Mouse (Mus musculus): Measurements from ENCODE around the gene Wdr25. TPM values are rescaled to one million over a fixed set of nuclear protein-coding genes. Genes with fewer than 3 reads are reported as not detected.
A peak's percentile ranks its signal among the peaks of the same experiment; 100 is the strongest.

The Wdr25 gene
- polyA plus RNA-seq, 1 experiment from 2014 or later = 5.3 TPM

GRCm38 (mm10) chr12:108885906-108886305 is 7.5 kb upstream of the Wdr25 start:
- 89% methylated on average over 1 of the region's 1 CpGs for WGBS
- no peak for DNase-seq (ENCODE audit: low spot score)
- ATAC-seq (replicated peaks; ENCODE audit: low FRiP score) = no peak
- H3K36me3 ChIP-seq (ENCODE audit: control insufficient read depth, insufficient read depth, low read length) = peaks cover 25% of the 10 kb centered on the region
- no peak overlapping the region for H3K27ac ChIP-seq (ENCODE audit: low read depth, low read length)
- no peaks in the 10 kb centered on the region for H3K9me3 ChIP-seq (ENCODE audit: control insufficient read depth, low read length)
- H3K9ac ChIP-seq (ENCODE audit: low read depth, low read length) = no peak overlapping the region
- H3K4me3 ChIP-seq (ENCODE audit: low read depth, low read length) = no peak overlapping the region
- H3K4me1 ChIP-seq (replicated peaks; ENCODE audit: control insufficient read depth, insufficient read depth, low read length) = no peaks in the 10 kb centered on the region
- no peaks in the 10 kb centered on the region for H3K27me3 ChIP-seq (replicated peaks; ENCODE audit: control insufficient read depth, insufficient read depth, low read length)
- H3K4me2 ChIP-seq = no peak overlapping the region

- H3K9me3 ChIP-seq (ENCODE audit: control insufficient read depth, low read length) = no peaks in the 10 kb centered on the region
- no peak overlapping the region for H3K4me3 ChIP-seq (ENCODE audit: low read depth, low read length)
- DNase-seq (ENCODE audit: low spot score) (no peak), ATAC-seq (replicated peaks; ENCODE audit: low FRiP score) (no peak)
- no peak overlapping the region for H3K27ac ChIP-seq (ENCODE audit: low read depth, low read length)
- no peaks in the 10 kb centered on the region for H3K27me3 ChIP-seq (replicated peaks; ENCODE audit: control insufficient read depth, insufficient read depth, low read length)
- 77% methylated on average over 4 of the region's 4 CpGs for WGBS
- H3K36me3 ChIP-seq (ENCODE audit: control insufficient read depth, insufficient read depth, low read length) = peaks cover 23% of the 10 kb centered on the region
- H3K9ac ChIP-seq (ENCODE audit: low read depth, low read length) = no peak overlapping the region
- no peak overlapping the region for H3K4me2 ChIP-seq
- no peaks in the 10 kb centered on the region; the same call in 1 of the 2 replicates for H3K4me1 ChIP-seq (replicated peaks; ENCODE audit: control insufficient read depth, insufficient read depth, low read length)
Observed at GRCm38 (mm10) chr12:108887077-108887476, 6.4 kb upstream of the Wdr25 start.

- no peak overlapping the region for H3K9ac ChIP-seq (ENCODE audit: low read depth, low read length)
- H3K4me3 ChIP-seq (ENCODE audit: low read depth, low read length) = no peak overlapping the region
- no peaks in the 10 kb centered on the region for H3K9me3 ChIP-seq (ENCODE audit: control insufficient read depth, low read length)
- H3K4me1 ChIP-seq (replicated peaks; ENCODE audit: control insufficient read depth, insufficient read depth, low read length) = peaks cover 13% of the 10 kb centered on the region
- DNase-seq (ENCODE audit: low spot score) (no peak), ATAC-seq (replicated peaks; ENCODE audit: low FRiP score) (no peak)
- no peaks in the 10 kb centered on the region for H3K27me3 ChIP-seq (replicated peaks; ENCODE audit: control insufficient read depth, insufficient read depth, low read length)
- H3K36me3 ChIP-seq (ENCODE audit: control insufficient read depth, insufficient read depth, low read length) = peaks cover 20% of the 10 kb centered on the region
- no peak overlapping the region for H3K4me2 ChIP-seq
- 59% methylated on average over 4 of the region's 4 CpGs for WGBS
- H3K27ac ChIP-seq (ENCODE audit: low read depth, low read length) = no peak overlapping the region
Observed at GRCm38 (mm10) chr12:108888632-108889031, 4.8 kb upstream of the Wdr25 start.

GRCm38 (mm10) chr12:108893715-108894431 is 442 bp downstream of the Wdr25 start, which contains the start of gene Wars:
Gene Wars (minus strand): TSS chr12:108894174.
- no peaks in the 10 kb centered on the region for H3K27me3 ChIP-seq (replicated peaks; ENCODE audit: control insufficient read depth, insufficient read depth, low read length)
- H3K4me2 ChIP-seq = peak within 1 kb of the TSS; percentile 93
- ATAC-seq (replicated peaks; ENCODE audit: low FRiP score) = peak; percentile 100
- WGBS = under 1% methylated on average over 54 of the region's 58 CpGs
- H3K9me3 ChIP-seq (ENCODE audit: control insufficient read depth, low read length) = no peaks in the 10 kb centered on the region
- peak; percentile 96 for DNase-seq (ENCODE audit: low spot score)
- peak within 1 kb of the TSS; percentile 62 for H3K27ac ChIP-seq (ENCODE audit: low read depth, low read length)
- H3K4me3 ChIP-seq (ENCODE audit: low read depth, low read length) = peak within 1 kb of the TSS; percentile 94
- peaks cover 13% of the 10 kb centered on the region for H3K4me1 ChIP-seq (replicated peaks; ENCODE audit: control insufficient read depth, insufficient read depth, low read length)
- H3K9ac ChIP-seq (ENCODE audit: low read depth, low read length) = peak within 1 kb of the TSS; percentile 85
- no peaks in the 10 kb centered on the region; the same call in 1 of the 2 replicates for H3K36me3 ChIP-seq (ENCODE audit: control insufficient read depth, insufficient read depth, low read length)

- H3K36me3 ChIP-seq (ENCODE audit: control insufficient read depth, insufficient read depth, low read length) = no peaks in the 10 kb centered on the region; the same call in 1 of the 2 replicates
- peaks cover 13% of the 10 kb centered on the region for H3K4me1 ChIP-seq (replicated peaks; ENCODE audit: control insufficient read depth, insufficient read depth, low read length)
- H3K9me3 ChIP-seq (ENCODE audit: control insufficient read depth, low read length) = no peaks in the 10 kb centered on the region
- ATAC-seq (replicated peaks; ENCODE audit: low FRiP score) = no peak; the same call in 1 of the 2 replicates
- H3K4me3 ChIP-seq (ENCODE audit: low read depth, low read length) = peak overlapping the region; percentile 94
- 2% methylated on average over 7 of the region's 7 CpGs for WGBS
- H3K9ac ChIP-seq (ENCODE audit: low read depth, low read length) = peak overlapping the region; percentile 85
- peak overlapping the region; percentile 82 for H3K4me2 ChIP-seq
- no peak for DNase-seq (ENCODE audit: low spot score)
- no peaks in the 10 kb centered on the region for H3K27me3 ChIP-seq (replicated peaks; ENCODE audit: control insufficient read depth, insufficient read depth, low read length)
- H3K27ac ChIP-seq (ENCODE audit: low read depth, low read length) = no peak overlapping the region
Observed at GRCm38 (mm10) chr12:108894432-108894816, 993 bp downstream of the Wdr25 start.

- no peak overlapping the region for H3K4me2 ChIP-seq
- 71% methylated on average over 3 of the region's 3 CpGs for WGBS
- no peak overlapping the region for H3K27ac ChIP-seq (ENCODE audit: low read depth, low read length)
- H3K36me3 ChIP-seq (ENCODE audit: control insufficient read depth, insufficient read depth, low read length) = no peaks in the 10 kb centered on the region
- H3K27me3 ChIP-seq (replicated peaks; ENCODE audit: control insufficient read depth, insufficient read depth, low read length) = no peaks in the 10 kb centered on the region
- ATAC-seq (replicated peaks; ENCODE audit: low FRiP score) (no peak), DNase-seq (ENCODE audit: low spot score) (no peak)
- no peak overlapping the region for H3K9ac ChIP-seq (ENCODE audit: low read depth, low read length)
- H3K4me1 ChIP-seq (replicated peaks; ENCODE audit: control insufficient read depth, insufficient read depth, low read length) = peaks cover 13% of the 10 kb centered on the region
- no peak overlapping the region for H3K4me3 ChIP-seq (ENCODE audit: low read depth, low read length)
- no peaks in the 10 kb centered on the region for H3K9me3 ChIP-seq (ENCODE audit: control insufficient read depth, low read length)
Observed at GRCm38 (mm10) chr12:108896006-108896405, 2.6 kb downstream of the Wdr25 start.

GRCm38 (mm10) chr12:108901346-108901745 is 7.9 kb downstream of the Wdr25 start:
- Histone ChIP-seq H3K9ac (ENCODE audit: low read depth, low read length) (no peak overlapping the region), H3K36me3 (ENCODE audit: control insufficient read depth, insufficient read depth, low read length) (no peaks in the 10 kb centered on the region), H3K9me3 (ENCODE audit: control insufficient read depth, low read length) (no peaks in the 10 kb centered on the region), H3K4me1 (replicated peaks; ENCODE audit: control insufficient read depth, insufficient read depth, low read length) (no peaks in the 10 kb centered on the region), H3K27me3 (replicated peaks; ENCODE audit: control insufficient read depth, insufficient read depth, low read length) (no peaks in the 10 kb centered on the region), H3K4me2 (no peak overlapping the region), H3K4me3 (ENCODE audit: low read depth, low read length) (no peak overlapping the region), H3K27ac (ENCODE audit: low read depth, low read length) (no peak overlapping the region)
- WGBS = 51% methylated on average over 5 of the region's 5 CpGs
- ATAC-seq (replicated peaks; ENCODE audit: low FRiP score) = no peak
- DNase-seq (ENCODE audit: low spot score) = no peak

- H3K4me2 ChIP-seq = no peak overlapping the region
- H3K36me3 ChIP-seq (ENCODE audit: control insufficient read depth, insufficient read depth, low read length) = no peaks in the 10 kb centered on the region
- H3K4me3 ChIP-seq (ENCODE audit: low read depth, low read length) = no peak overlapping the region
- DNase-seq (ENCODE audit: low spot score) = no peak
- no peaks in the 10 kb centered on the region for H3K27me3 ChIP-seq (replicated peaks; ENCODE audit: control insufficient read depth, insufficient read depth, low read length)
- no peak overlapping the region for H3K27ac ChIP-seq (ENCODE audit: low read depth, low read length)
- H3K4me1 ChIP-seq (replicated peaks; ENCODE audit: control insufficient read depth, insufficient read depth, low read length) = no peaks in the 10 kb centered on the region
- ATAC-seq (replicated peaks; ENCODE audit: low FRiP score) = peak; percentile 48
- WGBS = 25% methylated on average over 8 of the region's 8 CpGs
- H3K9me3 ChIP-seq (ENCODE audit: control insufficient read depth, low read length) = no peaks in the 10 kb centered on the region
- no peak overlapping the region for H3K9ac ChIP-seq (ENCODE audit: low read depth, low read length)
Observed at GRCm38 (mm10) chr12:108902940-108903339, 9.5 kb downstream of the Wdr25 start.
